Mouse (Mus musculus) megakaryocyte, embryonic 14.5 days (primary cell): ENCODE data around the gene Mrps21.

Source experiments
- FLI1 ChIP-seq: IDR thresholded peaks from 2 replicates; pipeline ENCODE4 v1.6.1; 2012; ENCODE audit warnings: low read length, inconsistent platforms, mixed read lengths
- GATA1 ChIP-seq: IDR thresholded peaks from 3 replicates; pipeline ENCODE4 v1.6.1; 2012; ENCODE audit warnings: mixed read lengths, low read length, inconsistent platforms, borderline replicate concordance

DNA sequence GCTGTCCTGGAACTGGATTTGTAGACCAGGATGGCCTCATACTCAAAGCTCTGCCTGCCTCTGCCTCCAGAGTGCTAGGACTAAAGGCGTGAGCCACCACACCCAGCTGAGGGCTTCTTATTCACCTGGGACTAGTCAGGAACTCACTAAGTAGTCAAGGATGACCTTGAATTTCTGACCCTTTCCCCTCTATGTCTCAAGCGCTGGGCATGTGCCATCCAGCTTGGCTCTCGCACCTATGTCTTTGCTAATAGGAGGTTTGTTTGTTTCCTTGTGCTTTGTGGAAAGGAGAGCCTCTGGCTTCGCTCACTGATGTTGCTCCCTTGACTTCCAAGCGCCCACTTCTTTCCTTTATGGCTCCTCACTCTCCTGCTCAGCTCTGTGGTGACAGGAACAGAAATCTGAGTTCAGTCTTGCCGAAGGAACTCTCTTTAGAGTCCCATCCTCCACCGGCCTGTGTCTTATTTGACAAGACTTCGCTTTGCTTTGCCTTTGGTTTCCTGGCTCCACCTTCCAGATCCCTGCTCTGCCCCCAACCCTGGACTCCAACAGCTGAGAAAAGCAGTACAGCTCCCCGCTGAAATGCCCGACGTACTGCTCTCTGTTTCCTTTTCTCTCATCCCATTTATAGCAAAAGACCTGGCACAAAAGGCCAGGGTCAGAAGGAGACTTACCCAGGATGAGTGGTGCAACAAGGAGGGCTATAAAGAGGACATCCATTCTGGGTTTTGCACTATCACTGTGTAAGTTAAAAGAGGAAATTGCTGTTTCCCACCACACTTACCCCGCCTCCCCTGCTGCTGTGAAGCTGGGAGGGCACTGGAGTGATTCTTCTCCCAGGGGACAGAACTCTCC lies 20.1 kb upstream of the Mrps21 start, which contains the start of gene BC028528:
- no peak for TF ChIP-seq GATA1
- no peak for TF ChIP-seq FLI1
